Mouse (Mus musculus) forebrain, embryonic 11.5 days (tissue): ENCODE measurements around the gene Fsip1. TPM values are rescaled to one million over a fixed set of nuclear protein-coding genes. Genes with fewer than 3 reads are reported as not detected.
"Not testable (repeated sequence)": the region's sequence is repeated elsewhere in the genome, so short reads cannot be mapped to it uniquely, and the experiment has no call there.

Source experiments
- ATAC-seq: fragments of 200-750 bp; cut with Nextera tagmentation; replicated peaks from 2 replicates; pipeline ENCODE4 v1.8.0; 2017; ENCODE audit warnings: moderate TSS enrichment; ENCODE audit not compliant: low FRiP score
- DNase-seq: peaks from one replicate; pipeline ENCODE4 v3.0.0-alpha.2; 2017; ENCODE audit warnings: low spot score
- H3K27ac ChIP-seq: fragments of 300-500 bp; sonication (generic); 2 replicates; pipeline ENCODE4 v1.5.1; 2014; ENCODE audit warnings: low read depth, low read length
- H3K27me3 ChIP-seq: fragments of 300-500 bp; sonication (generic); 2 replicates; pipeline ENCODE4 v1.6.1; 2014; ENCODE audit warnings: mild to moderate bottlenecking, low read length, mixed read lengths; ENCODE audit not compliant: control insufficient read depth, insufficient read depth
- H3K36me3 ChIP-seq: fragments of 300-500 bp; sonication (generic); 2 replicates; pipeline ENCODE4 v1.6.1; 2014; ENCODE audit warnings: mild to moderate bottlenecking, low read length, moderate library complexity, mixed read lengths; ENCODE audit not compliant: control insufficient read depth, insufficient read depth
- H3K4me1 ChIP-seq: fragments of 300-500 bp; sonication (generic); replicated peaks from 2 replicates; pipeline ENCODE4 v1.6.1; 2014; ENCODE audit warnings: low read length, mixed read lengths; ENCODE audit not compliant: control insufficient read depth, insufficient read depth
- H3K4me2 ChIP-seq: fragments of 300-500 bp; sonication (generic); 2 replicates; pipeline ENCODE4 v1.6.1; 2014; ENCODE audit warnings: low read depth, mild to moderate bottlenecking, low read length, moderate library complexity, mixed read lengths; ENCODE audit not compliant: severe bottlenecking
- H3K4me3 ChIP-seq: fragments of 300-500 bp; sonication (generic); 2 replicates; pipeline ENCODE4 v1.5.1; 2014; ENCODE audit warnings: low read depth, low read length
- H3K9ac ChIP-seq: fragments of 300-500 bp; sonication (generic); 2 replicates; pipeline ENCODE4 v1.6.1; 2014; ENCODE audit warnings: low read length
- H3K9me3 ChIP-seq: fragments of 300-500 bp; sonication (generic); 2 replicates; pipeline ENCODE4 v1.6.1; 2016; ENCODE audit warnings: low read length, mixed read lengths; ENCODE audit not compliant: control insufficient read depth
- WGBS: fragments of 180-500 bp; shearing (Covaris S2); extraction: QIAGEN DNeasy Blood & Tissue Kit; methylation state at CpG from one replicate; pipeline ENCODE4 v1.1.7; 2014; 5-methylcytosine and 5-hydroxymethylcytosine counted together
- polyA plus RNA-seq: library from polyadenylated mRNA; unstranded; fragments of >200 nt; fragmentation: Nextera tagmentation; extraction: Ambion mirVana; gene quantifications from 2 replicates; pipeline ENCODE4 v1.2.1, GENCODE M21; 2014

Gene Fsip1
- polyA plus RNA-seq, 1 experiment from 2014 or later, result 4.2 TPM

- Histone ChIP-seq H3K4me2 (no peak overlapping the region; the same call in 1 of the 2 replicates), H3K4me3 (no peak overlapping the region), H3K27me3 (no peaks in the 10 kb centered on the region), H3K9me3 (no peaks in the 10 kb centered on the region), H3K9ac (no peak overlapping the region), H3K36me3 (no peaks in the 10 kb centered on the region), H3K4me1 (peaks cover 11% of the 10 kb centered on the region), H3K27ac (peak overlapping the region; percentile 44)
- ATAC-seq, result no peak
- no peak for DNase-seq
- WGBS, result 34% methylated on average over 2 of the region's 2 CpGs
Observed at GRCm38 (mm10) chr2:118160991-118161390, 95.8 kb downstream of the Fsip1 start.

DNA sequence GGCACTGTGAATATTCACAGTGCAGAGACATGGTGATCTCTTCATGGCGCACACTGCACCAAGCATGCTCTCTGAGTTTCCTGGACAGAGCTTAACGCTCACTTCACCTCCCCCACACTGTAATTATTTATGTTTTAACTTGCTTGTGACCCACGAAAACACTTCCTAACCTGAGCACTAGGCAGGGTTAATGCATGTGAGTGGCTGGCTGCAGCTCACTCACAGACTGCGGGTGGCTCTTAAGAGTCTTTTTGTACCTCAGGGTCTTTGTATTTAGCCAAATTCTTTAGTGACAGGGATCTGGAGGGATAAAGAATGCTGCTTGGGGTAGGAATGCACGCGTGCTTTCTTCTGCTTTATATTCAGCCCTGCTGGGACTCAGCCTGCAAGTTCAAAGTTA, 96.2 kb downstream of the Fsip1 start:
- H3K9ac ChIP-seq, result no peak overlapping the region
- H3K4me2 ChIP-seq, result no peak overlapping the region; the same call in 1 of the 2 replicates
- no peaks in the 10 kb centered on the region for H3K9me3 ChIP-seq
- H3K4me1 ChIP-seq, result peaks cover 11% of the 10 kb centered on the region
- H3K36me3 ChIP-seq, result no peaks in the 10 kb centered on the region
- DNase-seq, result no peak
- 7% methylated on average over 6 of the region's 6 CpGs for WGBS
- no peaks in the 10 kb centered on the region for H3K27me3 ChIP-seq
- no peak overlapping the region for H3K4me3 ChIP-seq
- peak overlapping the region; percentile 44; the same call in 1 of the 2 replicates for H3K27ac ChIP-seq
- ATAC-seq, result peak; percentile 86

- H3K4me2 ChIP-seq, result no peak overlapping the region
- WGBS, result 66% methylated on average over 6 of the region's 6 CpGs
- no peak for ATAC-seq
- no peak overlapping the region for H3K9ac ChIP-seq
- H3K27me3 ChIP-seq, result no peaks in the 10 kb centered on the region
- H3K4me1 ChIP-seq, result peaks cover 8% of the 10 kb centered on the region
- H3K36me3 ChIP-seq, result no peaks in the 10 kb centered on the region
- no peak overlapping the region for H3K27ac ChIP-seq
- no peak overlapping the region for H3K4me3 ChIP-seq
- DNase-seq, result no peak
- H3K9me3 ChIP-seq, result no peaks in the 10 kb centered on the region
Observed at GRCm38 (mm10) chr2:118159126-118159525, 97.6 kb downstream of the Fsip1 start.

DNA sequence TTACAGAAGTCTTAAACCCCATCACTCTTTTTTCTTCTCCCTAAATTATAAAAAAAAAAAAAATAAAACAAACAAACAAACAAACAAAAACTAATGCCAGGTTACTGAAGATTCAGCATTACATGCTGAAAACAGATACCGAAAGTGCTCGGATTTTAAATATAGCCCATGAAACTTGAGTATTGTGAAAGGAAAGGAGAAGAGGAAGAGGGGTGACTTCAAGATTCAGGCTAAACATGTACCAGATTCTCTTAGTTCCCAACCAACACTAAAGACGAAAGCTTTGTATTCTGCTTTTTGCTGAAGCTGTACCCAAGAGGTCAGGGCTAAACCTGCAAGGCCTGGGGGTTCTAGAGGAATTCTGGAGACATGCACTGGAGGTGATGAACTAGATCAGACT, 98.7 kb downstream of the Fsip1 start:
- no peak for DNase-seq
- Histone ChIP-seq H3K4me3 (no peak overlapping the region), H3K27me3 (no peaks in the 10 kb centered on the region), H3K4me1 (peaks cover 7% of the 10 kb centered on the region), H3K4me2 (no peak overlapping the region), H3K36me3 (no peaks in the 10 kb centered on the region), H3K27ac (no peak overlapping the region), H3K9me3 (no peaks in the 10 kb centered on the region), H3K9ac (no peak overlapping the region)
- ATAC-seq, result no peak
- WGBS, result 90% methylated on average over 3 of the region's 3 CpGs

DNA sequence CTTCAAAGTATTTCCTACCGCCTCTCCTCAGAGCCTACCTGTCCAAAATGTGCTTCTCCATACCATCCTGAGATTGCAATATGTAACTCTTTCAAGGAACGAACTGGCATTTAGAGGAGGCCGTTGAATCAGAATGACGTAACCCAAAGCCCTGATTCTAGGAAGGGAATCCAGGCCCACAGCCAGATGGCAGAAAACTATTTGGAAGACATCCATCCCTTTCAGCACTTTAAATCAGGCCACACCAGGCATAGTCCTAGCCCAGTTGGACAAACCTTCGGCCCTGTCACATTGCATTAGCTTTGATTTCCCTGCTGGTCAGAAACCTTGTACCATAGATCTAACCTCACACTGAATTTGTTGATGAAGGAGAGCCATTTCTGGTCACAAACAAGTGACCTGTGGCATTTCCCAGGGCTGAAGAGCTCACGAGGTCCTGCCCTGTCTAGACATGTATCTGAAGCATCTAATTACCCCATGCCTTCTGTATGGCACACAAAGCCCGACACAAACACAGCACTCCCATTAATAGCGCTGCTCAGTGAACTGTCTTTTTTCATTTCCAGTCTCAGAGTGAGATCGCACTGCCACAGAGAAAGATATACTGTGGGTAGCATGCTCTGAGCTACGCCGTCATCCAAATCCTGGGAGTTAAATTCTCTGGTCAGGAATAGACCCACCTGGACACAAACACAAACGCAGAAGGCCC, 106.8 kb downstream of the Fsip1 start:
- no peak for ATAC-seq
- no peak overlapping the region for H3K4me3 ChIP-seq
- DNase-seq, result no peak

DNA sequence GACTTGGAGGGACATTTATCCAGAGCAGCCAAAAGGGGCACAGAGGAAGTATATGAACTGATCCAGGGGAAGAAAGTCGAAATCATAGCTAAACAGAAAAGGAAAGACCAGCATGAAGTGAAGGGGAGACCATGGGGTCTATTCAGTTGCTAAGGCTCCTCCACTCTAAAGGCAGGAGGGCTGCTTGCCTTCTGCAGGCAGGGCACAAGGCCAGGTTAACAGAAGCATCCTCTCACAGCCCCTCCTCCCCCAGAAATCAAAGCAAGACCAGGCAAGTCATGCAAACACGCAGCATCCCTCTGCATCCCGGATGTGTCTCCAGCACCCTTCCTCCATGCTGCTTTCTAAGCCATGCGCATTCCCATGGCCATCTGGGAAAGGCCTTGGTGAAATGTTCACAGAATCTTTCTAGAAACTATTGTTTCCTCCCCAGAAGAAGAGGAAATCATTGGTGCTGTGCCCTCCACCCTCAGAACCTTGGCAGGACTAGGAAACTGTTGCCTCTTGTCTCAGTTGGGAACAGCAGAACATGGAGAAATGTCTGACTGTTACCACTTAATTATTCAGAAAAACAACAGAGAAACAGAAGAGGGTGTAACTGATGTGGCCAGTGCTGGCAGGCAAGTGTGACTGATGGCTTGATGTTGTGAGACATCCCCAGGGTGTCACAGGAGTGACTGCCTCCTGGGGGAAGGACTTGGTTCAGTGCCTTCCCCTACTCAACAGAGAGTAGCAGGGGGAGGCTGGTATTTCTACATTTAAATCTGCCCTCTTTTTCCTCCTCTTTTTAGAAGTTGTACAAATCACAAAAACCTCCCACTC, 108.2 kb downstream of the Fsip1 start:
- ATAC-seq (no peak), DNase-seq (no peak)
- Histone ChIP-seq H3K9me3 (no peaks in the 10 kb centered on the region), H3K27me3 (no peaks in the 10 kb centered on the region), H3K36me3 (no peaks in the 10 kb centered on the region), H3K4me1 (no peaks in the 10 kb centered on the region; the same call in 1 of the 2 replicates), H3K9ac (no peak overlapping the region), H3K4me2 (no peak overlapping the region), H3K4me3 (no peak overlapping the region), H3K27ac (no peak overlapping the region)
- WGBS, result 85% methylated on average over 4 of the region's 4 CpGs

More for the DNA sequence above, 106.8 kb downstream of the Fsip1 start:
- no peak overlapping the region for H3K9ac ChIP-seq
- WGBS, result 80% methylated on average over 12 of the region's 12 CpGs
- no peak overlapping the region for H3K27ac ChIP-seq
- no peak overlapping the region for H3K4me2 ChIP-seq
- no peaks in the 10 kb centered on the region for H3K36me3 ChIP-seq
- H3K4me1 ChIP-seq, result no peaks in the 10 kb centered on the region; the same call in 1 of the 2 replicates
- no peaks in the 10 kb centered on the region for H3K9me3 ChIP-seq
- H3K27me3 ChIP-seq, result no peaks in the 10 kb centered on the region

GRCm38 (mm10) chr2:118147749-118148148, 109.0 kb downstream of the Fsip1 start:
- not testable (repeated sequence) for H3K36me3 ChIP-seq, H3K9ac ChIP-seq, H3K27me3 ChIP-seq, H3K9me3 ChIP-seq, H3K4me1 ChIP-seq, H3K27ac ChIP-seq, H3K4me3 ChIP-seq, ATAC-seq, DNase-seq, H3K4me2 ChIP-seq
- 74% methylated on average over 3 of the region's 3 CpGs for WGBS

- H3K9ac ChIP-seq, result no peak overlapping the region
- H3K27ac ChIP-seq, result no peak overlapping the region
- ATAC-seq (no peak), DNase-seq (no peak)
- WGBS, result 93% methylated on average over 10 of the region's 10 CpGs
- H3K27me3 ChIP-seq, result no peaks in the 10 kb centered on the region
- H3K4me1 ChIP-seq, result no peaks in the 10 kb centered on the region
- no peaks in the 10 kb centered on the region for H3K36me3 ChIP-seq
- H3K4me3 ChIP-seq, result no peak overlapping the region
- H3K9me3 ChIP-seq, result no peaks in the 10 kb centered on the region
- no peak overlapping the region for H3K4me2 ChIP-seq
Observed at GRCm38 (mm10) chr2:118141651-118142050, 115.1 kb downstream of the Fsip1 start.
